In genomic region chr9:63740320-63740841, GRCm38 (mm10) we compare ENCODE assay signal across 15 mouse cellular contexts. TPM values are rescaled to one million over a fixed set of nuclear protein-coding genes. Genes with fewer than 3 reads are reported as not detected.
A peak's percentile ranks its signal among the peaks of the same experiment; 100 is the strongest.
DNase-seq lines count a peak whose midpoint lies in the region; ATAC-seq and TF ChIP-seq lines count a peak whose summit lies in the region.
"Had no signal": no experiment of that assay in that cellular context is flagged by ENCODE, and none has a peak within 500 bp of the region (broad histone marks: within the 10 kb centered on the region; RNA-seq: fewer than 3 reads in every experiment).

No protein-coding gene starts in this region.

- H3K4me1 ChIP-seq in forebrain, postnatal 0 days (ENCODE audit: insufficient read depth), result peaks cover 9% of the 10 kb centered on the region; the same call in 1 of the 2 replicates

- peak overlapping the region; percentile 54; the same call in 1 of the 2 replicates for H3K27ac ChIP-seq in left cerebral cortex, adult 2 months
- H3K27ac ChIP-seq in forebrain, postnatal 0 days (ENCODE audit: low read depth, low read length), result no peak overlapping the region
- H3K27ac ChIP-seq: embryonic facial prominence, embryonic 10.5 days; forebrain, embryonic 10.5 days; hindbrain, postnatal 0 days; kidney, postnatal 0 days; liver, embryonic 15.5 days had no signal

- ATAC-seq in megakaryocyte progenitor cell, adult 5-6 weeks (replicated peaks; ENCODE audit: poor library complexity), result peak; percentile 21; the same call in 1 of the 2 replicates
- no peak for ATAC-seq in forebrain, postnatal 0 days
- ATAC-seq: hindbrain, postnatal 0 days had no signal

- H3K9ac ChIP-seq in forebrain, postnatal 0 days, result no peak overlapping the region
- H3K9ac ChIP-seq: liver, embryonic 15.5 days had no signal

- no peaks in the 10 kb centered on the region for H3K9me3 ChIP-seq in forebrain, postnatal 0 days (ENCODE audit: low read length)
- H3K9me3 ChIP-seq: embryonic facial prominence, embryonic 10.5 days; forebrain, embryonic 10.5 days; liver, embryonic 15.5 days had no signal

- H3K4me3 ChIP-seq in left cerebral cortex, adult 2 months, result no peak overlapping the region
- no peak overlapping the region for H3K4me3 ChIP-seq in forebrain, postnatal 0 days (ENCODE audit: low read depth, low read length)
- H3K4me3 ChIP-seq: embryonic facial prominence, embryonic 10.5 days; forebrain, embryonic 10.5 days; liver, embryonic 15.5 days had no signal

- TF ChIP-seq CTCF in left cerebral cortex, adult 2 months (IDR thresholded peaks at IDR 0.05), result no peak
- no peak for TF ChIP-seq CTCF in forebrain, postnatal 0 days (IDR thresholded peaks at IDR 0.05; ENCODE audit: low read depth)

- DNase-seq in left cerebral cortex, adult 2 months (ENCODE audit: extremely low spot score in 1 of 2, low spot score in 2 of 2), result no peak
- DNase-seq in left cerebral cortex, postnatal 10 days (ENCODE audit: extremely low spot score in 1 of 2, low spot score in 2 of 2), result no peak
- DNase-seq in CD8-positive naive resting alpha-beta T cell, adult 2 months (ENCODE audit: low read depth in 2 of 2, low spot score in 2 of 2), result peak; percentile 72 to 78
- peak; percentile 72 for DNase-seq in thymus, postnatal 14 days
- no peak for DNase-seq in forebrain, postnatal 0 days
- DNase-seq in lung, postnatal 25 days (ENCODE audit: low spot score), result no peak
- DNase-seq in retina, embryonic 14.5 days (ENCODE audit: low spot score), result no peak
- DNase-seq: cerebellum, adult 8-10 months; gastrocnemius, postnatal 36 days had no signal

- WGBS in forebrain, postnatal 0 days, result 75% methylated on average over 10 of the region's 10 CpGs

- intact Hi-C loops in left cerebral cortex, adult 2 months (cut with DNase I), result loop anchor here (1.0 to 5.0 kb wide), 3 partner anchors 14 to 97 kb away; no protein-coding TSS in a partner anchor
- intact Hi-C loops in left cerebral cortex, postnatal 10 days (cut with DNase I), result no loop called here

- H3K27me3 ChIP-seq in forebrain, postnatal 0 days (ENCODE audit: insufficient read depth, low read length), result no peaks in the 10 kb centered on the region
- H3K27me3 ChIP-seq: liver, embryonic 15.5 days had no signal

- H3K36me3 ChIP-seq in forebrain, postnatal 0 days (ENCODE audit: insufficient read depth), result no peaks in the 10 kb centered on the region

- H3K4me2 ChIP-seq in forebrain, postnatal 0 days (ENCODE audit: low read depth), result no peak overlapping the region
- H3K4me2 ChIP-seq: liver, embryonic 15.5 days had no signal

RNA-seq across cellular contexts. Expression of gene Smad3, which starts 17.4 kb away (rescaled TPM):
- 10 to 100 TPM; 60.0 to 69.0 TPM for total RNA-seq in left cerebral cortex, adult 2 months (2021)
- total RNA-seq in left cerebral cortex, postnatal 10 days (2021), result 10 to 100 TPM; 15.4 to 15.6 TPM
- 12.6 and 14.4 TPM in 2 replicates for total RNA-seq in megakaryocyte progenitor cell, adult 5-6 weeks (2015)
- total RNA-seq in megakaryocyte progenitor cell, adult 5-6 weeks (2017), result 16.7 and 16.8 TPM in 2 replicates
- total RNA-seq in forebrain, postnatal 0 days (2014; rRNA removed), result 16.0 and 17.6 TPM in 2 replicates
- polyA plus RNA-seq in forebrain, postnatal 0 days (2015; fragmentation: Nextera tagmentation; extraction: Ambion mirVana), result 5.0 and 5.5 TPM in 2 replicates

Comparison
In these comparisons a context has a peak if more than half of its experiments do, and no peak if none do; other contexts are left out.
1. DNase-seq: peak in CD8-positive naive resting alpha-beta T cell, adult 2 months (2 of 2) and thymus, postnatal 14 days (single experiment); none in left cerebral cortex, adult 2 months (0 of 2), left cerebral cortex, postnatal 10 days (0 of 2), forebrain, postnatal 0 days (single experiment), lung, postnatal 25 days (single experiment) and retina, embryonic 14.5 days (single experiment).